Mouse (Mus musculus): ENCODE measurements at regions not wholly inside any gene's neighbourhood (a gene's known extent, or its start where the extent isn't known, plus 50 kb on each side); places are given as distances from the start of the nearest gene placed in this dataset.

- TF ChIP-seq CTCF (IDR thresholded peaks at IDR 0.05; ENCODE audit: borderline replicate concordance, insufficient read depth, low read length) (no peak), POLR2A (IDR thresholded peaks at IDR 0.05; ENCODE audit: low read depth, low read length) (no peak)
- Histone ChIP-seq H3K4me3 (ENCODE audit: insufficient read depth, low read length) (no peak overlapping the region), H3K27ac (ENCODE audit: insufficient read depth, low read length) (no peak overlapping the region), H3K4me1 (ENCODE audit: control insufficient read depth, insufficient read depth, low read length) (no peaks in the 10 kb centered on the region)
Observed at GRCm38 (mm10) chr9:115361191-115361590, 51.0 kb upstream of the Stt3b start.

- no peak for TF ChIP-seq POLR2A (IDR thresholded peaks at IDR 0.05; ENCODE audit: low read depth, low read length)
- TF ChIP-seq CTCF (IDR thresholded peaks at IDR 0.05; ENCODE audit: borderline replicate concordance, insufficient read depth, low read length): no peak
- Histone ChIP-seq H3K4me1 (ENCODE audit: control insufficient read depth, insufficient read depth, low read length) (no peaks in the 10 kb centered on the region), H3K4me3 (ENCODE audit: insufficient read depth, low read length) (no peak overlapping the region), H3K27ac (ENCODE audit: insufficient read depth, low read length) (no peak overlapping the region)
Observed at GRCm38 (mm10) chr9:115361881-115362280, 51.7 kb upstream of the Stt3b start.

GRCm38 (mm10) chr9:115362486-115362885 lies 52.3 kb upstream of the Stt3b start:
- Histone ChIP-seq H3K4me1 (ENCODE audit: control insufficient read depth, insufficient read depth, low read length) (no peaks in the 10 kb centered on the region), H3K27ac (ENCODE audit: insufficient read depth, low read length) (no peak overlapping the region), H3K4me3 (ENCODE audit: insufficient read depth, low read length) (no peak overlapping the region)
- TF ChIP-seq CTCF (IDR thresholded peaks at IDR 0.05; ENCODE audit: borderline replicate concordance, insufficient read depth, low read length) (no peak), POLR2A (IDR thresholded peaks at IDR 0.05; ENCODE audit: low read depth, low read length) (no peak)

- TF ChIP-seq CTCF (IDR thresholded peaks at IDR 0.05; ENCODE audit: borderline replicate concordance, insufficient read depth, low read length) (no peak), POLR2A (IDR thresholded peaks at IDR 0.05; ENCODE audit: low read depth, low read length) (no peak)
Observed at GRCm38 (mm10) chr9:115364919-115365861, 55.0 kb upstream of the Stt3b start.

GRCm38 (mm10) chr9:115367808-115368207 lies 57.6 kb upstream of the Stt3b start:
- TF ChIP-seq POLR2A (IDR thresholded peaks at IDR 0.05; ENCODE audit: low read depth, low read length) (no peak), CTCF (IDR thresholded peaks at IDR 0.05; ENCODE audit: borderline replicate concordance, insufficient read depth, low read length) (no peak)
- no peak overlapping the region for H3K27ac ChIP-seq (ENCODE audit: insufficient read depth, low read length)
- no peak overlapping the region for H3K4me3 ChIP-seq (ENCODE audit: insufficient read depth, low read length)
- no peaks in the 10 kb centered on the region for H3K4me1 ChIP-seq (ENCODE audit: control insufficient read depth, insufficient read depth, low read length)

More at GRCm38 (mm10) chr9:115364919-115365861, 55.0 kb upstream of the Stt3b start:
- Histone ChIP-seq H3K27ac (ENCODE audit: insufficient read depth, low read length) (no peak overlapping the region), H3K4me3 (ENCODE audit: insufficient read depth, low read length) (no peak overlapping the region), H3K4me1 (ENCODE audit: control insufficient read depth, insufficient read depth, low read length) (no peaks in the 10 kb centered on the region)

GRCm38 (mm10) chr9:115380276-115380675 lies 70.1 kb upstream of the Stt3b start:
- H3K27ac ChIP-seq (ENCODE audit: insufficient read depth, low read length): no peak overlapping the region
- TF ChIP-seq CTCF (IDR thresholded peaks at IDR 0.05; ENCODE audit: borderline replicate concordance, insufficient read depth, low read length) (no peak), POLR2A (IDR thresholded peaks at IDR 0.05; ENCODE audit: low read depth, low read length) (no peak)
- no peak overlapping the region for H3K4me3 ChIP-seq (ENCODE audit: insufficient read depth, low read length)

GRCm38 (mm10) chr9:115382824-115383475 lies 72.7 kb upstream of the Stt3b start:
- Histone ChIP-seq H3K4me1 (ENCODE audit: control insufficient read depth, insufficient read depth, low read length) (no peaks in the 10 kb centered on the region), H3K27ac (ENCODE audit: insufficient read depth, low read length) (no peak overlapping the region), H3K4me3 (ENCODE audit: insufficient read depth, low read length) (no peak overlapping the region)
- no peak for TF ChIP-seq POLR2A (IDR thresholded peaks at IDR 0.05; ENCODE audit: low read depth, low read length)
- TF ChIP-seq CTCF (IDR thresholded peaks at IDR 0.05; ENCODE audit: borderline replicate concordance, insufficient read depth, low read length): no peak

More at GRCm38 (mm10) chr9:115380276-115380675, 70.1 kb upstream of the Stt3b start:
- H3K4me1 ChIP-seq (ENCODE audit: control insufficient read depth, insufficient read depth, low read length): no peaks in the 10 kb centered on the region

- TF ChIP-seq POLR2A (IDR thresholded peaks at IDR 0.05; ENCODE audit: low read depth, low read length) (no peak), CTCF (IDR thresholded peaks at IDR 0.05; ENCODE audit: borderline replicate concordance, insufficient read depth, low read length) (no peak)
- no peaks in the 10 kb centered on the region for H3K4me1 ChIP-seq (ENCODE audit: control insufficient read depth, insufficient read depth, low read length)
- H3K4me3 ChIP-seq (ENCODE audit: insufficient read depth, low read length): no peak overlapping the region
- no peak overlapping the region for H3K27ac ChIP-seq (ENCODE audit: insufficient read depth, low read length)
Observed at GRCm38 (mm10) chr9:115383935-115384334, 73.7 kb upstream of the Stt3b start.

- Histone ChIP-seq H3K4me1 (ENCODE audit: control insufficient read depth, insufficient read depth, low read length) (no peaks in the 10 kb centered on the region), H3K27ac (ENCODE audit: insufficient read depth, low read length) (no peak overlapping the region), H3K4me3 (ENCODE audit: insufficient read depth, low read length) (no peak overlapping the region)
- TF ChIP-seq POLR2A (IDR thresholded peaks at IDR 0.05; ENCODE audit: low read depth, low read length) (no peak), CTCF (IDR thresholded peaks at IDR 0.05; ENCODE audit: borderline replicate concordance, insufficient read depth, low read length) (no peak)
Observed at GRCm38 (mm10) chr9:115384345-115384744, 74.1 kb upstream of the Stt3b start.

Data from embryonic fibroblast, embryonic 13.5 days (primary cell).